8 mouse cellular contexts compared by ENCODE assay signal in the genomic region with DNA sequence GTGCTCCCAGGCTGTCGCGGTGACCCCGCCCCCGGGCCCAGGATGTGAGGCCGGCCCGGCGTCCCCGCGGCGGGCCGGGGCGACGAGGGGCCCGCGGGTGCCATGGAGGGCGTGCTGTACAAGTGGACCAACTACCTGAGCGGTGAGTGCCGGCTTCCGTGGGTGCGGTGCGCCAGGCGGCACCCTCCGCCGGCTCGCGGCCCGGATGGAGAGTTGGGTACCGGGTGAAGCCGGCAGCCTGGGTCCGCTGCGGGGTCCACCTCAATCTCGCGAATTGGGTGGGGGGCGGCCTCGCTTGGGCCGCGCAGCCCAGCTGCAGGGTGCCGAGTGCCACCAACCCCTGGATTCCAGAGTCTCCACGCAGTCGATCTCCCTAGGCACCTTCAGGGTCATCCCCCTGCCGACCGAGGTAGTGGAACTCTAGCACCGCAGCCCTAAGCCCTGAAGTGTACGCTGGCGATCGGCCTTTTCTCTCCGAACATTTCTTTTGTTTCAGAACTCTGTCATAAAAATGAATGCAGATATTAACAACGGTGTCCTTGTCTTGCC. TPM values are rescaled to one million over a fixed set of nuclear protein-coding genes. Genes with fewer than 3 reads are reported as not detected.
DNase-seq lines count a peak whose midpoint lies in the region; ATAC-seq lines count a peak whose summit lies in the region.

No protein-coding gene starts in this region.

- WGBS in kidney, embryonic 16.5 days = under 1% methylated on average over 47 of the region's 48 CpGs
- WGBS in hindbrain, embryonic 14.5 days = under 1% methylated on average over 44 of the region's 48 CpGs
- WGBS in midbrain, embryonic 16.5 days = under 1% methylated on average over 46 of the region's 48 CpGs

- no peaks in the 10 kb centered on the region for H3K27me3 ChIP-seq in kidney, embryonic 16.5 days (ENCODE audit: insufficient read depth, low read length)
- no peaks in the 10 kb centered on the region for H3K27me3 ChIP-seq in hindbrain, embryonic 14.5 days (ENCODE audit: control insufficient read depth, insufficient read depth, low read length)
- H3K27me3 ChIP-seq in midbrain, embryonic 16.5 days (ENCODE audit: control insufficient read depth, insufficient read depth, low read depth, low read length) = no peaks in the 10 kb centered on the region

- peak overlapping the region; percentile 81 for H3K9ac ChIP-seq in kidney, embryonic 16.5 days (replicated peaks; ENCODE audit: low read length)
- peak overlapping the region; percentile 91 for H3K9ac ChIP-seq in hindbrain, embryonic 14.5 days
- H3K9ac ChIP-seq in midbrain, embryonic 16.5 days (ENCODE audit: low read depth, low read length) = peak overlapping the region; percentile 87

- ATAC-seq in kidney, embryonic 16.5 days (ENCODE audit: low FRiP score, low TSS enrichment) = peak; percentile 62
- peak; percentile 18 for ATAC-seq in hindbrain, embryonic 14.5 days (ENCODE audit: low FRiP score)
- ATAC-seq in midbrain, embryonic 16.5 days = peak; percentile 74

- H3K9me3 ChIP-seq in kidney, embryonic 16.5 days (ENCODE audit: low read length) = no peaks in the 10 kb centered on the region
- H3K9me3 ChIP-seq in hindbrain, embryonic 14.5 days (ENCODE audit: control insufficient read depth, low read length) = no peaks in the 10 kb centered on the region
- no peaks in the 10 kb centered on the region for H3K9me3 ChIP-seq in midbrain, embryonic 16.5 days (replicated peaks; ENCODE audit: control insufficient read depth, low read length, poor library complexity, severe bottlenecking)

- DNase-seq in kidney, postnatal 25 days = no peak
- DNase-seq in adipocyte (ENCODE audit: low spot score) = peak; percentile 34
- DNase-seq in hindbrain, embryonic 14.5 days (ENCODE audit: low spot score) = no peak
- no peak for DNase-seq in T-cell, adult 2 months (ENCODE audit: low spot score)
- DNase-seq in adrenal gland, adult 2 months = no peak
- no peak for DNase-seq in natural killer cell, adult 2 months (ENCODE audit: low spot score in 2 of 2)

- peaks cover 26% of the 10 kb centered on the region for H3K4me1 ChIP-seq in kidney, embryonic 16.5 days (ENCODE audit: insufficient read depth, low read length)
- H3K4me1 ChIP-seq in hindbrain, embryonic 14.5 days (replicated peaks; ENCODE audit: control insufficient read depth, insufficient read depth, low read length) = peaks cover 30% of the 10 kb centered on the region
- H3K4me1 ChIP-seq in midbrain, embryonic 16.5 days (ENCODE audit: control insufficient read depth, insufficient read depth, low read length) = peaks cover 26% of the 10 kb centered on the region

- no peaks in the 10 kb centered on the region for H3K36me3 ChIP-seq in kidney, embryonic 16.5 days (ENCODE audit: insufficient read depth, low read length)
- no peaks in the 10 kb centered on the region for H3K36me3 ChIP-seq in hindbrain, embryonic 14.5 days (replicated peaks; ENCODE audit: control insufficient read depth, insufficient read depth)
- H3K36me3 ChIP-seq in midbrain, embryonic 16.5 days (ENCODE audit: control insufficient read depth, insufficient read depth, low read length) = no peaks in the 10 kb centered on the region

- peak overlapping the region; percentile 86 for H3K4me3 ChIP-seq in kidney, embryonic 16.5 days (ENCODE audit: low read length)
- H3K4me3 ChIP-seq in hindbrain, embryonic 14.5 days (replicated peaks; ENCODE audit: low read length) = peak overlapping the region; percentile 93
- peak overlapping the region; percentile 87 for H3K4me3 ChIP-seq in midbrain, embryonic 16.5 days (ENCODE audit: low read depth, low read length)

- peak overlapping the region; percentile 67 for H3K4me2 ChIP-seq in kidney, embryonic 16.5 days (replicated peaks; ENCODE audit: low read depth, low read length)
- H3K4me2 ChIP-seq in hindbrain, embryonic 14.5 days (replicated peaks) = peak overlapping the region; percentile 81
- peak overlapping the region; percentile 64 for H3K4me2 ChIP-seq in midbrain, embryonic 16.5 days (ENCODE audit: low read length)

- peak overlapping the region; percentile 76 for H3K27ac ChIP-seq in kidney, embryonic 16.5 days (ENCODE audit: low read length)
- peak overlapping the region; percentile 78 for H3K27ac ChIP-seq in hindbrain, embryonic 14.5 days
- H3K27ac ChIP-seq in midbrain, embryonic 16.5 days (ENCODE audit: low read length) = peak overlapping the region; percentile 73

RNA-seq across cellular contexts. Expression of a gene that starts 0.5 kb away (rescaled TPM):
- 10.4 and 10.7 TPM in 2 replicates for polyA plus RNA-seq in kidney, embryonic 16.5 days (2015; fragmentation: Nextera tagmentation; extraction: Ambion mirVana)
- polyA plus RNA-seq in hindbrain, embryonic 14.5 days (2014; fragmentation: Nextera tagmentation; extraction: Ambion mirVana) = 13.0 and 14.0 TPM in 2 replicates
- polyA plus RNA-seq in midbrain, embryonic 16.5 days (2015; fragmentation: Nextera tagmentation; extraction: Ambion mirVana) = 8.3 and 9.5 TPM in 2 replicates
- total RNA-seq in adrenal gland, adult 2 months (2021) = 10 to 100 TPM; 17.8 to 18.0 TPM
- 2.6 and 2.8 TPM in 2 replicates for polyA plus RNA-seq in adrenal gland, adult 2 months (2012; rRNA removed)

RNA-seq across cellular contexts. Expression of a gene that starts 1.7 kb away (rescaled TPM):
- polyA plus RNA-seq in kidney, embryonic 16.5 days (2015; fragmentation: Nextera tagmentation; extraction: Ambion mirVana) = 30.3 and 30.9 TPM in 2 replicates
- polyA plus RNA-seq in hindbrain, embryonic 14.5 days (2014; fragmentation: Nextera tagmentation; extraction: Ambion mirVana) = 11.7 and 13.1 TPM in 2 replicates
- polyA plus RNA-seq in midbrain, embryonic 16.5 days (2015; fragmentation: Nextera tagmentation; extraction: Ambion mirVana) = 7.1 and 8.1 TPM in 2 replicates
- 10 to 100 TPM; 14.9 to 28.4 TPM for total RNA-seq in adrenal gland, adult 2 months (2021)
- polyA plus RNA-seq in adrenal gland, adult 2 months (2012; rRNA removed) = 2.1 and 2.8 TPM in 2 replicates

RNA-seq across cellular contexts. Expression of a gene that starts 29.1 kb away (rescaled TPM):
- polyA plus RNA-seq in kidney, embryonic 16.5 days (2015; fragmentation: Nextera tagmentation; extraction: Ambion mirVana) = 7.7 and 8.8 TPM in 2 replicates
- polyA plus RNA-seq in hindbrain, embryonic 14.5 days (2014; fragmentation: Nextera tagmentation; extraction: Ambion mirVana) = 103 and 105 TPM in 2 replicates
- polyA plus RNA-seq in midbrain, embryonic 16.5 days (2015; fragmentation: Nextera tagmentation; extraction: Ambion mirVana) = 125 and 130 TPM in 2 replicates
- 10 to 100 TPM; 31.4 to 53.7 TPM for total RNA-seq in adrenal gland, adult 2 months (2021)
- polyA plus RNA-seq in adrenal gland, adult 2 months (2012; rRNA removed) = 7.7 and 9.6 TPM in 2 replicates

Comparison
In these comparisons a context has a peak if more than half of its experiments do, and no peak if none do; other contexts are left out.
1. ATAC-seq: peak in every context shown above with its lines; median percentile 74 in midbrain, embryonic 16.5 days; 62 in kidney, embryonic 16.5 days; 18 in hindbrain, embryonic 14.5 days.